Mouse (Mus musculus) brain, embryonic 14.5 days (tissue): ENCODE measurements at regions not wholly inside any gene's neighbourhood (a gene's known extent, or its start where the extent isn't known, plus 50 kb on each side); places are given as distances from the start of the nearest gene placed in this dataset.
A peak's percentile ranks its signal among the peaks of the same experiment; 100 is the strongest.

Source experiments
- DNase-seq: peaks from one replicate; pipeline ENCODE4 v3.0.0-alpha.2; 2011; ENCODE audit warnings: low read depth
- CTCF ChIP-seq: fragments of 200-500 bp; IDR thresholded peaks from 2 replicates; pipeline ENCODE4 v1.5.1; 2012; ENCODE audit warnings: inconsistent platforms, mild to moderate bottlenecking, moderate library complexity, borderline replicate concordance; ENCODE audit not compliant: insufficient read depth, insufficient read length; ENCODE audit errors: extremely low read depth
- POLR2A ChIP-seq: fragments of 200-500 bp; IDR thresholded peaks from 2 replicates; pipeline ENCODE4 v1.6.1; 2012; ENCODE audit warnings: mild to moderate bottlenecking, inconsistent platforms, borderline replicate concordance; ENCODE audit not compliant: poor library complexity, insufficient read depth, insufficient read length, severe bottlenecking; ENCODE audit errors: extremely low read depth

DNA sequence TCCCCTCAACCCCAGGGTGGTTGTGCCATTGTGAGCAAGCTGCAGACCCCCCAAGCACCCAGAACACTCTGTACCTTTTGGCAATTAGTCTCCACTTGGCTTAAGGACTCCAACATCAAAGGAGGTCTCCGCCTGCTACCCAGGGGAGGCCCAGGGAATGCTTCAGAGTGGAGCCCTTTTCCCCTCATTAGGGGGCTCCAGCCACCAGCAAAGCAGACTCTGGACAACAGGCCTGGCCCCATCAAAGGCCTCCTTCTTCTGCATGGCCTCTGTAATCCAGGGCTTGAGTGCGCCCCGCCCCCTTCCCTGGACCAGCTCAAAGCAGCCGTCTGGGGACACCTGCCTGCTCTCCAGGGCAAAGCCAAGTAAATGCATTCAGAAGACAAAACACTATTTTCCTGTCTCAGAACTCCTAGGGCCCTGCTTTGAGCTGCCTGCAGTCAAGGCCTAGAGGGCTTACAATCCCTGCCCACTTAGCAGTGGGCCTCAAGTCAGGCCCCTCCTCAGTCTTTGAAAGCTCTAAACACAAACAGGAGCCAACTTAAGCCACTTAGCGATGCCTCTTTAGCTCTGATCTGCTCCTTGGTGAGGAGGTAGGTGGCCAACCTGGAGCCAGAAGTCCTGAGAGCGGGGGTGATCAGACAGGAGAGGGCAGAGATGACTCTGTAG is 139.4 kb upstream of the Smim23 start:
- DNase-seq, result peak; percentile 83
- TF ChIP-seq POLR2A (no peak), CTCF (no peak)

GRCm38 (mm10) chr11:32961600-32961999 is 137.2 kb upstream of the Smim23 start:
- TF ChIP-seq POLR2A, result no peak
- TF ChIP-seq CTCF, result peak; percentile 57
- peak; percentile 19 for DNase-seq

GRCm38 (mm10) chr11:32958961-32959360 is 134.6 kb upstream of the Smim23 start:
- peak; percentile 58 for DNase-seq
- TF ChIP-seq POLR2A (no peak), CTCF (no peak)

DNA sequence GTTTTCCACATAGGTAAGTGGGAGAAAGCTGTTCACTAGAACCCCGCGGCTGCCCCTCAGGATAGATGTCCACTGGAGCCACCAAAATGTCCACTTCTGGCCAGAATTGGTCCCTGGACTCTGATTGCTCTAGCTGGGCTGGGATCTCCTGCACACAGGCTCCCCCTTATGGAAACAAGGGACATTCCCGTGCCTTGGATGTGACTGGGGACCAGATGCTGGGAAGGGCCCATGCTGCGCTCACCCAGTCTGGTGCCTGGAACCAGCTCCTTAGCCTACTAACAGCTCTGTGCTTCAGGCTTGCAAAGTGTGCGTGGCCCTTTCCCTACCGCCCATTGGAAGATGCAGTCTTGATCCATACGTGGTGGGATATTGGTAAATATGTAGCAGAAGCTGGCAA is 132.6 kb upstream of the Smim23 start:
- DNase-seq, result peak; percentile 67
- TF ChIP-seq CTCF (peak; percentile 70), POLR2A (no peak)

DNA sequence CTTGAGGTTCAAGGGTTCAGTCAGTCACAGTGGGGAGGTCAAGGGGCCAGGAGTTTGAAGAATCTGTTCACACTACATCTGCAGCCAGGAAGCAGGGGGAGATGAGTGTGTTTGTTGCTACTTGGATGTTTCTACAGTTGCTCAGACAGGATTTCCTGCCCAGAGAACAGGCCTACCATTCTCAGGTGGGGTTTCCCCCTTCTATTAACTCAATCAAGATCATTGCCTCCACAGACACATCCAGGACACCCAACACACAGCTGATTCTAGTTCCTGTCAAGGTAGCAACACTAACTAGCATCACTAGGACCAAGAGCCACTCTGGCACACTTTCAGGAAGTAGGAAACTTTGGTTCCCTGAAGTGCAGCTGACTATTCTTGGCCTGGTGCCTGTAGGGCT is 127.9 kb upstream of the Smim23 start:
- TF ChIP-seq CTCF (no peak), POLR2A (no peak)
- no peak for DNase-seq

GRCm38 (mm10) chr11:32948132-32948531 is 123.7 kb upstream of the Smim23 start:
- no peak for TF ChIP-seq CTCF
- no peak for TF ChIP-seq POLR2A

GRCm38 (mm10) chr11:32946481-32947001 is 122.1 kb upstream of the Smim23 start:
- no peak for TF ChIP-seq POLR2A
- TF ChIP-seq CTCF, result no peak
- DNase-seq, result no peak

More at GRCm38 (mm10) chr11:32948132-32948531, 123.7 kb upstream of the Smim23 start:
- DNase-seq, result no peak

- TF ChIP-seq POLR2A (no peak), CTCF (no peak)
- no peak for DNase-seq
Observed at GRCm38 (mm10) chr11:32945071-32945470, 120.7 kb upstream of the Smim23 start.

DNA sequence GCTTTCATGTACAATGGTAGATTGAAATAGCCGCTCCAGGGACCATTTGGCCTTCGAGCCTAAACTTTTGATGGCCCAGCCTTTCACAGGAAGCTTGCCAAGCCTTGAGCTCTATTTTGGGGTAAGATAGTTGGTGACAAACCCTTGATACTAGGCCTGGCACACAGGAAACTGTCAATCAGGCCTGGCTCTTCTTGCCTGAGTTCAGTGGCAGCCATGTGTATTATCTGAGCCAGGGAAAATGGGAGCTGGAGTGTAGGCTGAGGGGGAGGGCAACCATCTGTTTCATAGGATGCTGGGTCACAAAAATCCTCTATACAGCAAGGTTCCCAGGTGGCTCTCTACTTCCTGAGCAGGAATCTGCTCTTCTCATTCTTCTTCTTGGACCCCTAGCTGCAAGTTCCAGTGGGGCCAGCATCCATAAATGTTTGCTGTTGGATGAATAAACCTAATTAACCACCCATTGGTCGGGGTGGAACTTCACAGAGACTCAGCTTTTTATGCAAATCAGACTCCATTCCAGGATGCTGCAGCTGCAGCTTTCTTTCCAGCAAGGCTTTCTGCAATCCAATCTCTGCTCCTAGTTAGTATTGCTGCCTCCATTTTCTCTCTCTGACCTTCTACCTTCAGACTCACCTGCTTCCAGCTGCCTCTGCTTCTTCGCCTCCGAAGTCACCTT is 117.1 kb upstream of the Smim23 start:
- peak; percentile 87 for DNase-seq
- no peak for TF ChIP-seq CTCF
- no peak for TF ChIP-seq POLR2A

GRCm38 (mm10) chr11:32939102-32939501 is 114.7 kb upstream of the Smim23 start:
- TF ChIP-seq POLR2A (no peak), CTCF (no peak)
- DNase-seq, result no peak

DNA sequence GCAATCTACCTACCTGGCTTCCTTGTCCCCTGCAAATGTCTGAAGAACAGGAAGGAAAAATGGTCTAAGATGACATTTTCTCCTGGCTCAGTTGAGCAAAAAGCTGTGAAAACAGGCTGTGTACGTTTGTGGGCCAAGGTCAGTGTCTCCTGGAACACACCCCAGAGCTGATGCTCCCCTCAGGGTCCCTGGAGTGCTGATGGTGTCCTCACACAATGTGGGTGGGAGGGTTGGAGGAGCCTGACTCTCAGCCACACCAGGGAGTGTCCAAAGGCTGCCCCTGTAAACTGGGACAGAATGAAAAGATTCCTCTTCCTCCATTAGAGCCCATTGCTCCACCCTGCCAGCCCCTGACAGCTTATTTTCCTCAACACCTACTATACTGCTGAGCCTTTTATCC is 112.8 kb upstream of the Smim23 start:
- no peak for TF ChIP-seq CTCF
- TF ChIP-seq POLR2A, result no peak

GRCm38 (mm10) chr11:32931928-32932327 is 107.5 kb upstream of the Smim23 start:
- no peak for DNase-seq
- TF ChIP-seq POLR2A (no peak), CTCF (no peak)

More for the DNA sequence above, 112.8 kb upstream of the Smim23 start:
- no peak for DNase-seq

GRCm38 (mm10) chr11:32931018-32931417 is 106.6 kb upstream of the Smim23 start:
- TF ChIP-seq POLR2A (no peak), CTCF (no peak)
- no peak for DNase-seq
